Mouse (Mus musculus) liver, adult 2 months (tissue): Measurements from ENCODE around the gene Olfr1412.

Experiments used
- CTCF ChIP-seq: fragments of 200-500 bp; IDR thresholded peaks from 2 replicates; pipeline ENCODE4 v1.5.1; 2011; ENCODE audit warnings: low read depth, low read length, control low read depth
- POLR2A ChIP-seq: fragments of 200-500 bp; IDR thresholded peaks from 2 replicates; pipeline ENCODE4 v1.6.1; 2011; ENCODE audit warnings: low read length, control low read depth; ENCODE audit not compliant: insufficient read depth; ENCODE audit errors: extremely low read depth

- TF ChIP-seq CTCF (no peak), POLR2A (no peak)
These were observed 51.1 kb downstream of the Olfr1412 start for GRCm38 (mm10) chr1:92636676-92637075.
